Mouse (Mus musculus): ENCODE data around the gene Pik3ap1.

- TF ChIP-seq POLR2A (IDR thresholded peaks at IDR 0.05; ENCODE audit: low read depth, low read length) (no peak), CTCF (IDR thresholded peaks at IDR 0.05; ENCODE audit: borderline replicate concordance, insufficient read depth, low read length) (no peak)
These were observed at the start of gene Pik3ap1 for GRCm38 (mm10) chr19:41384922-41385508.
